Mouse (Mus musculus): ENCODE measurements at regions not wholly inside any gene's neighbourhood (a gene's known extent, or its start where the extent isn't known, plus 50 kb on each side); places are given as distances from the start of the nearest gene placed in this dataset.

DNA sequence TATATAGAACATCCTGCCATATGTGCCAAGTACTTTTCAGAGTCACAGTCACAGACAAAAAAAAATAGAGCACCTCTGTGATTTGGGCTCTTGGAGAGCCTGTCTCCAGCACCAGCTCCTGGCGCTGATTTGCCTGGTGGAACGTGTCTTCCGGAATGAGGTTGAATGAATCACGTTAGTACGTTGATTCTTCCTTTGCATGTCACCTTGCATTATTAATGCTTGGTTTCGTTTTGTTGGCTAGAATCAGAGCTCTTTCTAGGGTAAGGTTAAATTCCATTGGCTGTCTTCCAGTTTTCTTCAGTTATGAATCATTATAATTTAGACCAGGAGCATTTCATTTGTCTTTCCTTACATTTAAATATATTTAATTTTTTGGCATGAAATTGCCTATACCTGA, 105.2 kb upstream of the Gabra2 start:
- DNase-seq (ENCODE audit: low spot score) (no peak), ATAC-seq (ENCODE audit: insufficient read depth, low FRiP score, low TSS enrichment) (no peak)
- H3K9me3 ChIP-seq (ENCODE audit: control insufficient read depth, low read length) = no peaks in the 10 kb centered on the region
- no peaks in the 10 kb centered on the region for H3K27me3 ChIP-seq (ENCODE audit: control insufficient read depth, insufficient read depth, low read length)
- no peak overlapping the region for H3K4me3 ChIP-seq (ENCODE audit: low read depth, low read length)
- H3K27ac ChIP-seq (ENCODE audit: low read depth, low read length) = no peak overlapping the region
- H3K4me1 ChIP-seq (ENCODE audit: control insufficient read depth, insufficient read depth, low read length) = no peaks in the 10 kb centered on the region
- 84% methylated on average over 6 of the region's 6 CpGs for WGBS
- no peak overlapping the region for H3K9ac ChIP-seq (ENCODE audit: low read length)
- H3K36me3 ChIP-seq (ENCODE audit: control insufficient read depth, insufficient read depth, low read length) = no peaks in the 10 kb centered on the region
- H3K4me2 ChIP-seq (ENCODE audit: low read depth) = no peak overlapping the region

DNA sequence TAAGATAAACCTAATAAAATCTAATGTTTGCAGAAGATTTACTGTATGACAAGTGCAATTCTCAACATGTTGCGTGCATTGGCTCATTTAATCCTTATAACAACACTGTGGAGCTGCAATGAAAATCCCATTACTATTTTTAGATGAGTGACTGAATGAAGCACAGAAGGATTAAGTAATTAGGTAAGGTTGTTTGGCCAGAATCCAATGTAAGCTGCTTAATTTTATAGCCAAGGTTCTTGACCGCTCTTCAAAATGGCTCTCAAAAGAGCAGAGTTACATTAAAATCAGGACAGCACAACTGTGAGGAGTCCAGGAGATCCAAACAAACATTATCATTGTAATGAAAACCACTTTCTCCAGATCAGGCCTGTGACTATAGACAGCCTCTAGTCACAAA, 81.7 kb upstream of the Gabra2 start:
- Histone ChIP-seq H3K4me1 (ENCODE audit: control insufficient read depth, insufficient read depth, low read length) (no peaks in the 10 kb centered on the region), H3K27ac (ENCODE audit: low read depth, low read length) (no peak overlapping the region), H3K27me3 (ENCODE audit: control insufficient read depth, insufficient read depth, low read length) (no peaks in the 10 kb centered on the region), H3K4me3 (ENCODE audit: low read depth, low read length) (no peak overlapping the region), H3K36me3 (ENCODE audit: control insufficient read depth, insufficient read depth, low read length) (no peaks in the 10 kb centered on the region), H3K9me3 (ENCODE audit: control insufficient read depth, low read length) (no peaks in the 10 kb centered on the region), H3K4me2 (ENCODE audit: low read depth) (no peak overlapping the region), H3K9ac (ENCODE audit: low read length) (no peak overlapping the region)
- DNase-seq (ENCODE audit: low spot score) (no peak), ATAC-seq (ENCODE audit: insufficient read depth, low FRiP score, low TSS enrichment) (no peak)
- WGBS = 83% methylated on average over 2 of the region's 2 CpGs

DNA sequence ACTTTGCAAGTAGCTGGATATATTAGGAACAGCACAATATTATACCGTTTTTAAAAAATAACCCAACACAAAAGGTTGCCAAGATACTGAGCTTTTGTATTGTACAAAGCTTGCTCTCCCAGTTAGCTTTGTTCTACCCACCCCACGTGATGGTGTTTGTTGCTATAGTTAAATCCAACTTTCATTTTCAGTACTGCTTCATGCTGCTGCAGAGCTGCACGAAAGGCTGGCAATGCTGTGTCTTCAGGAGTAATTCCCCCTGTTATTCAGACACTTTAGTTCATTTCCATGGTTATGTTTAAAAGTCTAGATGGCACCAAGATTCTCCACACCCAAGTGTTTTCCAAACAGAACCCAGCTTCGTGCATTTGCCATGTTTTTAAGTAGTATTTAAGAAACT, 74.7 kb upstream of the Gabra2 start:
- 74% methylated on average over 4 of the region's 4 CpGs for WGBS
- no peak overlapping the region for H3K4me3 ChIP-seq (ENCODE audit: low read depth, low read length)
- no peaks in the 10 kb centered on the region for H3K4me1 ChIP-seq (ENCODE audit: control insufficient read depth, insufficient read depth, low read length)
- H3K9ac ChIP-seq (ENCODE audit: low read length) = no peak overlapping the region
- no peaks in the 10 kb centered on the region for H3K36me3 ChIP-seq (ENCODE audit: control insufficient read depth, insufficient read depth, low read length)
- DNase-seq (ENCODE audit: low spot score) = no peak
- no peaks in the 10 kb centered on the region for H3K9me3 ChIP-seq (ENCODE audit: control insufficient read depth, low read length)
- H3K27ac ChIP-seq (ENCODE audit: low read depth, low read length) = no peak overlapping the region
- no peak for ATAC-seq (ENCODE audit: insufficient read depth, low FRiP score, low TSS enrichment)
- H3K4me2 ChIP-seq (ENCODE audit: low read depth) = no peak overlapping the region
- H3K27me3 ChIP-seq (ENCODE audit: control insufficient read depth, insufficient read depth, low read length) = no peaks in the 10 kb centered on the region

Measured in neural tube, embryonic 11.5 days (tissue).